Mouse (Mus musculus) G1E (cell line): ENCODE data around the gene Baiap2. TPM values are rescaled to one million over a fixed set of nuclear protein-coding genes. Genes with fewer than 3 reads are reported as not detected.

Source experiments
- ATAC-seq: 2 replicates; pipeline ENCODE4 v1.8.0; 2016; ENCODE audit warnings: mild to moderate bottlenecking; ENCODE audit not compliant: insufficient number of reproducible peaks, poor library complexity, low FRiP score, severe bottlenecking; ENCODE audit errors: extremely low read depth
- DNase-seq: peaks from one replicate; pipeline ENCODE4 v3.0.0; 2012; ENCODE audit warnings: low spot score
- H3K27me3 ChIP-seq: 2 replicates; pipeline ENCODE4 v1.6.1; 2012; ENCODE audit warnings: mild to moderate bottlenecking, low read length, inconsistent platforms; ENCODE audit not compliant: insufficient read depth
- H3K36me3 ChIP-seq: replicated peaks from 2 replicates; pipeline ENCODE3; 2012; ENCODE audit warnings: mild to moderate bottlenecking, inconsistent platforms
- H3K4me1 ChIP-seq: 2 replicates; pipeline ENCODE4 v1.6.1; 2012; ENCODE audit warnings: low read depth, low read length, inconsistent platforms, mixed read lengths; ENCODE audit not compliant: insufficient read depth
- H3K4me3 ChIP-seq: 2 replicates; pipeline ENCODE4 v1.5.1; 2012; ENCODE audit warnings: low read depth, mild to moderate bottlenecking, inconsistent platforms, low read length, moderate library complexity, mixed read lengths
- H3K9me3 ChIP-seq: replicated peaks from 2 replicates; pipeline ENCODE4 v1.6.1; 2012; ENCODE audit warnings: inconsistent platforms
- CTCF ChIP-seq: IDR thresholded peaks from 2 replicates; pipeline ENCODE4 v1.5.1; 2012; ENCODE audit warnings: low read depth, low read length, inconsistent platforms, mixed read lengths
- GATA1 ChIP-seq: IDR thresholded peaks from 2 replicates; pipeline ENCODE4 v1.6.1; 2012; ENCODE audit warnings: borderline replicate concordance, low read length, inconsistent platforms, mixed read lengths
- GATA2 ChIP-seq: IDR thresholded peaks from 2 replicates; pipeline ENCODE4 v1.6.1; 2012; ENCODE audit warnings: low read depth, low read length, inconsistent platforms, borderline replicate concordance
- POLR2AphosphoS5 ChIP-seq: IDR thresholded peaks from 2 replicates; pipeline ENCODE4 v1.6.1; 2012; ENCODE audit warnings: low read depth, low read length, inconsistent platforms; ENCODE audit not compliant: insufficient replicate concordance
- TAL1 ChIP-seq: conservative IDR thresholded peaks from 2 replicates; pipeline ENCODE4 v1.6.1; 2012; ENCODE audit warnings: low read depth, low read length, inconsistent platforms, mixed read lengths
- polyA plus RNA-seq: library from polyadenylated mRNA; stranded (reverse); fragments of >175 nt; gene quantifications from 2 replicates; pipeline ENCODE4 v1.2.3, GENCODE M21; 2012
- total RNA-seq, 2 experiments: library from RNA; stranded (forward) in 1 of 2; stranded (reverse) in 1 of 2; fragments of 200-1000 nt in 1 of 2; fragments of >200 nt in 1 of 2; fragmentation: Nextera tagmentation in 1 of 2; gene quantifications; 2 replicates each; pipeline ENCODE4 v1.2.3; 2014 to 2017

The Baiap2 gene
- total and polyA plus RNA-seq, 3 experiments = 0.98 to 14.0 (median 3.6) TPM

- H3K4me3 ChIP-seq = peak within 1 kb of the TSS; percentile 90
- TF ChIP-seq GATA1 (no peak), CTCF (no peak), GATA2 (no peak), TAL1 (no peak), POLR2AphosphoS5 (no peak)
- peaks cover 8% of the 10 kb centered on the region for H3K27me3 ChIP-seq
- H3K4me1 ChIP-seq = peaks cover 39% of the 10 kb centered on the region
- no peaks in the 10 kb centered on the region for H3K9me3 ChIP-seq
- peaks cover 37% of the 10 kb centered on the region for H3K36me3 ChIP-seq
- DNase-seq (peak; percentile 69), ATAC-seq (peak; percentile 38; the same call in 1 of the 2 replicates)
Measured at GRCm38 (mm10) chr11:119913291-119913934, 29.1 kb upstream of the Baiap2 start, which contains the start of gene Chmp6. Gene Chmp6, plus strand, starts transcription at chr11:119913441.

- Histone ChIP-seq H3K36me3 (peaks cover 42% of the 10 kb centered on the region), H3K27me3 (peaks cover 3% of the 10 kb centered on the region), H3K9me3 (no peaks in the 10 kb centered on the region), H3K4me1 (peaks cover 39% of the 10 kb centered on the region), H3K4me3 (peak overlapping the region; percentile 90)
- peak; percentile 53 for DNase-seq
- ATAC-seq = no peak
- no peak for TF ChIP-seq GATA1
Measured at GRCm38 (mm10) chr11:119913935-119914314, 28.6 kb upstream of the Baiap2 start.

DNA sequence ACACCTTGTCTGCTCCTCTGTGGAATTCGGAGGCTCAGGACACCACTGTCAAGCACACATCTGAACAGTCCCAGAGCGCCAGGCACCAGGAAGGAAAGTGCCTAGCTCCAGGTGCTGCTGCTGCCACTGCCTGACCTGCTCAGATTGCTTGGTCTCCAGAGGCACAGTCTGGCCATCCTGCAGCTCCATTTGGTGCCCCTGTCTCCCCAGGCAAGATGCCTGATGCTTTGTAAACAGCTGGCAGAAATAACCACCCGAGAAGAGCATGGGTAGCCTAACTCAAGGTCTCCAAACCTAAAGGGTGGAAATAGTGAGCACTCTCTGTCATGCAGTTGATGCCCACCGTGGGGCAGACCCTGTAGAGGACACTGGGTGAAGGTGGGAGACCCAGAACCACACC is 28.2 kb upstream of the Baiap2 start:
- TF ChIP-seq GATA1 (no peak), GATA2 (no peak), TAL1 (no peak), POLR2AphosphoS5 (no peak), CTCF (no peak)
- H3K9me3 ChIP-seq = no peaks in the 10 kb centered on the region
- H3K27me3 ChIP-seq = no peaks in the 10 kb centered on the region
- peak overlapping the region; percentile 90 for H3K4me3 ChIP-seq
- H3K4me1 ChIP-seq = peaks cover 39% of the 10 kb centered on the region
- peaks cover 47% of the 10 kb centered on the region for H3K36me3 ChIP-seq
- DNase-seq = no peak
- ATAC-seq = no peak

GRCm38 (mm10) chr11:119915666-119916065 is 26.9 kb upstream of the Baiap2 start:
- TF ChIP-seq TAL1 (no peak), GATA1 (no peak), CTCF (no peak), POLR2AphosphoS5 (no peak), GATA2 (no peak)
- no peak for ATAC-seq
- Histone ChIP-seq H3K36me3 (peaks cover 59% of the 10 kb centered on the region), H3K4me1 (peaks cover 35% of the 10 kb centered on the region), H3K9me3 (no peaks in the 10 kb centered on the region), H3K4me3 (peak overlapping the region; percentile 90; the same call in 1 of the 2 replicates), H3K27me3 (no peaks in the 10 kb centered on the region)
- DNase-seq = no peak

GRCm38 (mm10) chr11:119916102-119916790 is 26.3 kb upstream of the Baiap2 start:
- TF ChIP-seq TAL1 (no peak), GATA2 (no peak), CTCF (no peak), POLR2AphosphoS5 (no peak), GATA1 (no peak)
- Histone ChIP-seq H3K27me3 (no peaks in the 10 kb centered on the region), H3K4me3 (no peak overlapping the region; the same call in 1 of the 2 replicates), H3K9me3 (no peaks in the 10 kb centered on the region), H3K4me1 (peaks cover 35% of the 10 kb centered on the region), H3K36me3 (peaks cover 60% of the 10 kb centered on the region)
- ATAC-seq = no peak
- no peak for DNase-seq

DNA sequence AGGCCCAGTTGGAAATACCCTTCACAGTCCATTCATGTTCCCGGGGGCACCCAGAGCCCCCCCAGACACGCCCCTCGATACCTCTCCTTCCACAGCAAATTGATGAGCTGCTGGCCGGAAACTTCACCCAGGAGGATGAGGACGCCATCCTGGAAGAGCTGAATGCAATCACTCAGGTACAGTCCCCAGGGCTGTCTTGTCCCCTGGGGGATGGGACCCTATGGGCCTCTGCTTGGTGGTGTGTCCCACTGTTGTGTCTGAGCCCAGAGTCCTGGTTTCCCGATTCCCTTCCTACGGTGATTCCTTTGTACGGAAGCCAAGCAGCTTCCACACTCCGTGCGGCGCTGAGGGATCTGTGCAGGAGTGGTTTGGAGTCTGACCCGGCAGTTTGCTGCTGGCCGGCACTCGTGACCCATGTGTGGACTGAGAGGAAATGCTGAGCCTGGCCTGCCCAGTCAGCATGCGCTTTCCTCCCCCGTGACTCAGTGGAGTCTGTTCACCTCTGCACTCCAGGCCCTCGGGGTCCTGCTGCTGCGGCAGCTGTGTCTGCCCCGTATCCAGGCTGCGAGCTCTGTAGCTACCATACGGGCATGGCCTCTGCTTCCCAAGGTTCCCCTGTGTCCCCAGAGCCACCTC is 25.6 kb upstream of the Baiap2 start:
- H3K36me3 ChIP-seq = peaks cover 60% of the 10 kb centered on the region
- no peak for ATAC-seq
- TF ChIP-seq GATA2 (no peak), TAL1 (no peak), GATA1 (no peak), CTCF (no peak), POLR2AphosphoS5 (no peak)
- H3K27me3 ChIP-seq = peaks cover 1% of the 10 kb centered on the region; the same call in 1 of the 2 replicates
- no peak for DNase-seq
- H3K4me1 ChIP-seq = peaks cover 35% of the 10 kb centered on the region
- H3K9me3 ChIP-seq = no peaks in the 10 kb centered on the region
- no peak overlapping the region for H3K4me3 ChIP-seq
